Mouse (Mus musculus) T-helper 1 cell (primary cell): ENCODE data around the gene Hid1.
"Not testable (repeated sequence)": the region's sequence is repeated elsewhere in the genome, so short reads cannot be mapped to it uniquely, and the experiment has no call there.

Experiments used
- in situ Hi-C: fragments of 300-600 bp; cut with MboI, MseI; formaldehyde crosslinking; loops from one replicate; pipeline ENCODE4 v1.15.1; 2025; ENCODE audit warnings: high pct_unique_total_duplicates

Hid1 gene

DNA sequence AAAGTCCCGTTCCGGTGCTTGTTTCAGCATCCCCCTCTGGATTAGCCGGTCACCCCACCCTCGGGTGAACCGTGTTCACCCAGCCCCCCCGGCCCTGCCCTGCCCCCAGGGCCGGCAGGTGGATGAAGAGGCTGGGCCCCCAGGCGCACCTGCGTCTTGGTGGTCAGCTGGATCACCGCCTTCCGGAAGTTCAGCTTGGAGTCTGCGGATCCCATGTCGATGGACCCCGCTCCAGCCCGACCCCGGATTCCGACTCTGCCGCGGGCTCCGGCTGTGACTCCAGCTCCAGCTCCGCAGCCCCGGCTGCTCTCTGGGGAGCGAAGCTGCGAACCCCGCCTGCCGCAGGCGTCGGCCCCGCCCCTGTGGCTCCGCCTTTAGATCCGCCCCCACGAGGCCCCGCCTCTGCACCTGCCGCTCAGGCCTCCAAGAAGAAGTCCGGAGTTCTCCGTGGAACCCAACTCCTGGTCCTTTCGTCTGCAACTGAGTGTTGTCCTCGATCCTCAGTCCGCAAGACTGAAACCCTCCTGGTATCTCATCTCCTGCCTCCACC is at the start of gene Hid1:
Gene Hid1 (minus strand): TSS at position 362 of the 550 bp plus-strand sequence.
- in situ Hi-C loops: no loop called here

DNA sequence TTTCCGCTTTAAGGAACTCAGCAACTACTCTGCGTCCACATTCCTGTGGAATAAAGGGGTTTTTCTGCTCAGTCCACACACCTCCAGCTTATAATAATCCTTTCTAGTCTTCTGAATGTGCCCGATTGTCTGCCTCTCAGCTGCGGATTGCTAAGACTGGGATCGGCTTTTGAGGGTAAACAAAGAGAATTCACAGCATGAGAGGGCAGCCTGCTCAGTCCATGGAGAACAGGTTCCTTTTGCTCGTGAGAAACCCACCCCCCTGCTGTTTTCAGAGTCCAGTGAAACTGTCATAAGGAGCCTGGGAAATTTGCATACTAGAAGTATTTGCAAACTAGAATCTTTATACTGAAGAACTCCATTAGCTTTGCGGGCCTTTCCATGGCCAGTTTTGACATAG is 42.0 kb upstream of the Hid1 start:
- in situ Hi-C loops: no loop called here

DNA sequence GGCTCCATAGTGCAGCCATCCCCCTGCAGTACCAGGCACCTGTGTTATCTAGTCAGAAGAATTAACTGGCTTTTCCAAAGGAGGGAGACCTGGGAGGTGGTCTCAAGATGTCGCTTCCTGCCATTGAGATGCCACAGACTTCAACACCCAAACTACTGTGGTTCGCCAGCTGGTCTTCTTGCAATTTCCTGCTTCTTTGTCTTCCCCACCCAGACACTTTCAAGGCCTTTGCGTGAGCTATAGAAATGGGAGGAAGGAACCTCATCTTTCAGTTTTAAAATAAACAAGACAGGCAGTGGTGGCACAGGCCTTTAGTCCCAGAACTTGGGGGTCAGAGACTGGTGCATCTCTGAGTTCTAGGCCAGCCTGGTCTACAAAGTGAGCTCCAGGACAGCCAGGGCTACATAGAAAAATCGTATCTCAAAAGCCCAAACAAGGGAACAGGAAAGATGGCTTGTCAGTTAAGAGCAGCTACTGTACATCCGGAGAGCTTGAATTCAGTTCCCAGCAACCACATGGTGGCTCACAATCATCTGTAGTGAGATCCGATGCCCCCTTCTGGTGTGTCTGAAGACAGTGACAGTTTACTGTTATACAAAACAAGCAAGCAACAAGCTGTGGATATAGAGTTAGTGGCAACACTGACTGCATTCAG is 40.8 kb upstream of the Hid1 start:
- in situ Hi-C loops: no loop called here

DNA sequence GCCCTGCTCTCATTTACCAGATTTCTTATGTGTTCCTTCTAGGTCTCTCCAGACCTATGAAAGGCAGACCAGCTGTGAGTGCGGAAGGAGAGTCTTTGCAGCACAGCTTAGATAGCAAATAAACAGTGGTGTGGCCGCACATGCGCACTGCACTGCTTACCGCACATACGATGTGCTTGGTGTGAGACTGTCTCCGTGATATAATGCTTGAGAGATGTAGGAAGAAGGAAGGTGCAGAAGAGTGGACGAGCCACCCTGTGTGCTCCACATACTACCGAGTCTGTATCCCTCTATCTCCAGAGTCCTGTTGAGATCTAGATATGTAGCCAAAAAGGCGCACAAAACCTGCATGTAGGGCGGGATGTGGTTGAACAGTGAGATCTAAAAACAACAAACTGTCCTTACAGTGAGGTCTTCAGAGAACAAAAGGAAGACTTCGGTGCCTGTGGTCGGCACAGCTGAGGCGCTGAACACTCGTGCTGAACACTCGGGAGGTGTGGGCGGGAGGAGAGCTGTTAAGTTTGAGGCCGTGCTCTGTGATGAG is 39.4 kb upstream of the Hid1 start:
- in situ Hi-C loops: no loop called here

DNA sequence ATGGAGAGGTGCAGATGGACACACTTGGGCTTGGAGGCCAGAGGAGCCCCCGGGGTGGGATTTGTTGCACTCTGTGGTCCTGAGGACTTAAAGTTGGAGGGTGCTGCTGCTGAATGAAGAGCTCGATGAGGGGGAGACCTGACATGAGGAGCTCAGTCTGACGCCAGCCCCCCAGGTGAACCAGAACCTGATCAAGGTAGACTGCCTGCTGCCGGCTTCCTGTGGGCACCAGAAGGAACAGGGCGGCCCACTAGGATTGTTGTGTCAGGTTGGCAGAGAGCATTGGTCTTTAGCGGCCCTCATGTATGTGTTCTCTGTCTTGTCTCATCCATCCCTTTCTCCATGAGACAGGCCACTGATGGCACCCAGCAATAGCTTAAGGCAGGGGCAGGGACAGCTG is 38.2 kb upstream of the Hid1 start:
- in situ Hi-C loops: no loop called here

DNA sequence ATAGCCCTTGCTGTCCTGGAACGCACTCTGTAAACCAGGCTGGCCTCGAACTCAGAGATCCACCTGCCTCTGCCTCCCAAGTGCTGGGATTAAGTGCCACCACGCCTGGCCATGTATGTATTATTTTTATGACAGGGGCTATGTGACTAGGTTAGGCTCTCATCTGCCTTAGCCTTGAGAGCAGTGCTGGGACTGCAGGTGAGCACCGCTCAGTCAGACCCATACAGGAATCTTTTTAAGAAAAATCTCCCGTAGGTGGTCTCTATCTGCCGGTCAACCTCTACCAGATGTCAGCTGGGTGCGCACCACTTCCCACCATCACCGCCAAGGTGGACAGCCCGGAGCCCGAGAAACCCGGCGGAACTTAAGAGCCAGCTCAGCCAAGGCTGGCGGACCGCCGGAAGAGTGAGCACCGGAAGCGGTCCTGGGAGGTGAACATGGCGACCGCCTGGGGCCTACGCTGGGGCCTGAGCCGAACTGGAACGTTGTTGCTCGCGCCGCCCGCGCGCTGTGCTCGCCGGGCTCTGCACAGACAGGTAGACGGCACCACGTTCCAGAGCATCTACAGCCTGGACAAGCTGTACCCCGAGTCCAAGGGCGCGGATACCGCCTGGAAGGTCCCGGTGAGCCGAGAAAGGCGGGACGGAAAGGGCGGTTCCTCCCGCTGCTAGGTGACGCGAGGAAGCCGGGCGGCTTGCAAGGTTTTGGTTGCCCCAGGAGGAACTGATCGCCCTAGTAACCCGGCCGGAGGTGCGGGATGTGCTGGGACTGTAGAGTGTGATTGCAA is 36.0 kb upstream of the Hid1 start, which contains the start of gene Mrpl58:
Gene Mrpl58 (plus strand): TSS at position 415 of the 787 bp plus-strand sequence.
- in situ Hi-C loops: no loop called here

DNA sequence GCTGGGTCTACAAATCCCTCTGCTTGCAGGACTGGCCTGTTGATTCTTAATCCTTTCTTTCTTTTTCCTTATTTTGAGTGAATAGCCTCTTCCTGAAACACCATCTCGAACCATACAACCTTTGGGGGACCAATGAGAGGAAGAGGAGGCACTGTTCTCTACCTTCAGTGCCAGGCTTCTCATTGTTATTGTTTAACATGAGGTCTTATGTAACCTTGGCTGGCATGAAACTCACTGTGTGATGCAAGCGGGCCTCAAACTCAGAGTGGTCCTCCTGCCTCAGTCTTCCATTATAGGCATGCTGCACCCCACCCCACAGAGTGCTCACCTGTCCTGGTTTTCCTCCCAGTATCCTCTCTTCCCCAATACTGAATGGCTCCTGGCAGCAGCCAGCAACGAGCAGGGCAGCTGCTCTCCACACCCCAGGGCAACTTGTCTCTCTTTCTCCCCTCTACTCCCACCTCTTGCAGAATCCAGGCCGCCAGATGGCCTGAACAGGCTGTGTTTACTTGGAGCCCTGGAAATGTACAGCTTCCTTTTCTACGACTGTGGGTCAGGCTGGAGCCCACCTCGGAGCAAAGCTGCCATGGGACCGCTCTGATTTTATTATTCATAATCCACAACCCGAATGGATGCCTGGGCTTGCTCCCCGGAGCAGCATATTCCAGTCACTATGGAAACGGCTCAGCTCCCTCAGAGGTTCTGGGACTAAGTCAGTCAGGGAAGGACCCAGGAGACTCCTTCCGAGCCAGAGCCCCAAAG is 33.3 kb upstream of the Hid1 start:
- in situ Hi-C loops: no loop called here

DNA sequence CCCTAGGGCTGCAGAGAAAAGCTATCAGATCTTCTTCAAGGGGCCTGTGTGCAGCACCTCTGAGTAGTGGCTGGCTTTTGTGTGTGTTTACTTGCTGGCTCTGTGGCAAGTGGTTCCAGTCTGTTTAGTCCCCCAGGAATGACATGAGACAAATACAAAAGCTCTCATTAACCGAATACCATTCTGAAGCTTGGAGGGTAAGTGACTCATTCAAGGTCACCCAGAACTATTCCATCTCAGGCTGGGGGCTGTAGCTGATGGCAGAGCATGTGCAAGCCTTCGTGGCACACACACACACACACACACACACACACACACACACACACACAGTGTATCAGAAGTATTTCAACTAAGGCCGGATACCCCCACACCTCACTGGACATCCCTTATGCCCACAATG is 32.6 kb upstream of the Hid1 start:
- in situ Hi-C loops: no loop called here

DNA sequence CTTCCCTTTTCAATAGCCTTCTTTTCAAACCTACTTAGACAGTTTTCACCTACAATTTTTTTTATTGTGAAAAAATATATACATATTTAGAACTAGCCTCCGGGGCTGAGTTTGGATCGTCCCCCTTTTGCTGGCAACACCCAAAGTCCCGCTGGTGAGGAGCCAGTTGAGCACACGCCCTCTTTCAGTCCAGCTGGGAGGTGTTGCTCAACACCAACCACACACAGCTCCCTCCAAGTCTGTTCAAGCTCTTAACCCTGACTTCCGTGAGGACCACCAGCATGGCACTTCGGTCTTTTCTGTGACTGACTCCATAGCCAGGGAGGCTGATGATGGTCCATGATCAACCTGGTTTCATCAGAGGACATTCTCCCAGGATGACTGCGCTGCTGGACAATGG is 30.5 kb upstream of the Hid1 start:
- in situ Hi-C loops: no loop called here

DNA sequence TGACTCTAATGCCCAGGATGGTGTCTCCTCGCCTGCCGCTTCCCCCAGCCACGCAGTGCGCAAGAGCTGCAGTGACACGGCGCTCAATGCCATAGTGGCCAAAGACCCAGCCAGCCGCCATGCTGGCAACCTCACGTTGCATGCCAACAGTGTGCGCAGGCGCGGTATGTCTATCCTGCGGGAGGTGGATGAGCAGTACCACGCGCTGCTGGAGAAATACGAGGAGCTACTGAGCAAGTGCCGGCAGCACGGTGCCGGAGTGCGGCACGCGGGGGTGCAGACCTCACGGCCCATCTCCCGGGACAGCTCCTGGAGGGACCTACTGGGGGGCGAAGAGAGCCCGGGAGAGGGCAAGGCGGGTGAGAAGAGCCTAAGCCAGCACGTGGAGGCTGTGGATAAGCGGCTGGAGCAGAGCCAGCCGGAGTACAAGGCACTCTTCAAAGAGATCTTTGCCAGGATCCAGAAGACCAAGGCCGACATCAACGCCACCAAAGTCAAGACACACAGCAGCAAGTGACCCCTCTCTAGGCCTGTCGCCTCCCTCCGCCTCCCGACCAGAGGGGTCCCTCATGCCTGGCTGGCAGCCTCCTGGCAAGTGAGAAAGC is 26.3 kb upstream of the Hid1 start:
- in situ Hi-C loops: loop anchor here (5.0 kb wide), 1 partner anchor 48 kb away; the partner anchor contains the start of gene Trim80

DNA sequence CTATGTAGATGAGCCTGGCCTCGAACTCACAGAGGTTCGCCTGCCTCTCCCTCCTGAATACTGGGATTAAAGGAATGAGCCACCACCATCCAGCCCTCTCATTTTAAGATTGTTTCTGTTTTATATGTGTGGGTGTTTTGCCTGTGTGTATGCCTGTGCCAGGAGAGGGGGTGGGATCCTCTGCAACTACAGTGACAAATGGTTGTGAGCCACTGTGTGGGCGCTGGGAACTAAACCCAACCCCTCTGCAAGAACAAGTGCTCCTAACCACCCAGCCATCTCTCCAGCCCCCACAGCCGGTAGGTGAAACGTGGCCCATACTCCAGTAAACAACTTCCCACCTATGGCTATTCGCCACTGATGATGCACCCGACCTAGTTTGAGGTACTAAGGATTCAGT is 23.8 kb upstream of the Hid1 start:
- in situ Hi-C loops: loop anchor here (5.0 kb wide), 1 partner anchor 51 kb away; the partner anchor contains the start of gene Trim80

DNA sequence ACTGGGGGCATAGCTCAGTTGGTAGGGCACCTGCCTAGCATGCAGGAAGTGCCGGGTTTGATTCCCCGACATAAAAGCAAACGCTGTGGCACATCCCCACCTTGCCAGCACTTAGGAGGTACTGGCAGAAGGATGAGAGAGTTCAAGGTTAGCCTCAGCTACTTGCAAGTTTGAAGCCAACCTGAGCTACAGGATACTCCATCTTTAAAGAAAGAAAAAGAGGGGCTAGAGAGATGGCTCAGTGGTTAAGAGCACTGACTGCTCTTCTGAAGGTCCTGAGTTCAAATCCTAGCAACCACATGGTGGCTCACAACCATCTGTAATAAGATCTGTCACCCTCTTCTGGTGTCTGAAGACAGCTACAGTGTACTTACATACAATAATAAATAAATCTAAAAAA is 19.3 kb upstream of the Hid1 start:
- in situ Hi-C loops: not testable (repeated sequence)

DNA sequence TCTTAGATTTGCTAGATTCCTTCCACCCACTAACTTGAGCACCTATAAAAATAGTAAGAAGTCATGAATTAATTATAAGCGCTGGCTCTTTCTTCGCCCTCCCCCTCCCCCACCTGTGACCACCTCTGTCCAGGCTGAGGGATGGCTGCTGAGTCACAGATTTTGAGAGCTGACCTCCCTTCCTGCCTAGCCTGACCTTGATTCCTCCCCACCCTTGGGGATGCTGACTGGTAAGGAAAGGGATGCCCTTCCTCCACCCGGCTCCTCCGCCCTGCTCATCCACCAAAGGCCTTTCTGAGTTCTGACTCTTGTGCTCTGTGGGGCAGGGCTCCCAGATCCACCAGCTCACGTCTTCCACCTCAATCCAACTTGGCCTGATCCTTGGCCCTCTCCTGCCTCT is 17.0 kb upstream of the Hid1 start:
- in situ Hi-C loops: no loop called here

DNA sequence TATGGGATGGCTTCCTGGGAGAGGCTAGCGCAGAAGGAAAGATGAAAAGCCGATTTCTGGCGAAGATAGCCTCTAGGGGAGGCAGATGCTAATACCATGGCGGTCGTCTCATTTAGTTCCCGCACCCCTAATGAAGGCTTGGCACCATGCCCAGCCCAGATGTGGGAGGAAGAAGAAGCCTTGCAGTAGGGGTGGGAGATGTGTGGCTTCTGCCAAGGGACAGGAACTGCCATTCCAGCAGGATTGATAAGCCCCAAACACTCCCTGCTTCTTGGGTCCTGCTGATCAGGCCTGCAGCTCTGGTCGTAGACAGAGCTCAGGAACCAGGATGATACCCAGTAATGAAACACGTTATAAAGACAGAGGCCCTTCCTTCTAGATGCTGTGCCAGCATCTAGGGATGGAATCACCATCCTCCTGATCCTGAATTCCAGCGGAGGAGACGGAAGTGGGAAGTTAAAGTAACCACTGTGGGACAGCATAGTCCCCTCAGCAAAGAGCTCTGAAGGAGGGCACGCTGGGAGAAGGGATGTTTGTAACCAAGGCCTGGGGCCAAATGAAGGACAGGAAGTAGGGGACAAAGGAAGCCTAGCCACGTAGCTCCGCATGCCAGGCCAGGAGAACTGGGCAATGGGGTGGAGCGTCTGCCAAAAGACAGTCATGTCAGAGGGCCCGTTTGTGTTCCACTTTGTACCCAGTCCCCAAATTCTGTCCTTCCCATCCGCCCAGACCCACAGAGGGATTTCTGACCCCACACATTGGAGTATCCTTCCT is 16.3 kb upstream of the Hid1 start:
- in situ Hi-C loops: no loop called here

DNA sequence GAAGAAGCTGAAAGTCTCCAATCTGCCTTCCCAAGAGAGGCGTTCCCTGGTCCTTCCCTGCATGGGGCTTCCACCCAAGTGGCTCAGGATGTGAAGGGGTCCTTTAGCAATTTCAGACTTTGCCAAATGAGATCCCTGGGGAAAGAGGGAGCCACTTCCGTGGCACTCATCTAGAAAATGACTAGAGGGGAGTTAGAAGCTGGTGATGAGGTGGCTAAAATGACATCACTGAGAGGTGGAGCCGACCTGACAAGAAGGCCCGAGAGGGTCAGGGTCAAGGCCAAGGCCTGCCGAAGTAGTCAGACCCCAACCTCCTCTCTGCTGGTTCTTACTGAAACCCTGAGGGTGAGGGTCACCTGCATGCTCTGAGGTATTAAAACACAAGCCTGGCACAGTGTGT is 15.3 kb upstream of the Hid1 start:
- in situ Hi-C loops: no loop called here

DNA sequence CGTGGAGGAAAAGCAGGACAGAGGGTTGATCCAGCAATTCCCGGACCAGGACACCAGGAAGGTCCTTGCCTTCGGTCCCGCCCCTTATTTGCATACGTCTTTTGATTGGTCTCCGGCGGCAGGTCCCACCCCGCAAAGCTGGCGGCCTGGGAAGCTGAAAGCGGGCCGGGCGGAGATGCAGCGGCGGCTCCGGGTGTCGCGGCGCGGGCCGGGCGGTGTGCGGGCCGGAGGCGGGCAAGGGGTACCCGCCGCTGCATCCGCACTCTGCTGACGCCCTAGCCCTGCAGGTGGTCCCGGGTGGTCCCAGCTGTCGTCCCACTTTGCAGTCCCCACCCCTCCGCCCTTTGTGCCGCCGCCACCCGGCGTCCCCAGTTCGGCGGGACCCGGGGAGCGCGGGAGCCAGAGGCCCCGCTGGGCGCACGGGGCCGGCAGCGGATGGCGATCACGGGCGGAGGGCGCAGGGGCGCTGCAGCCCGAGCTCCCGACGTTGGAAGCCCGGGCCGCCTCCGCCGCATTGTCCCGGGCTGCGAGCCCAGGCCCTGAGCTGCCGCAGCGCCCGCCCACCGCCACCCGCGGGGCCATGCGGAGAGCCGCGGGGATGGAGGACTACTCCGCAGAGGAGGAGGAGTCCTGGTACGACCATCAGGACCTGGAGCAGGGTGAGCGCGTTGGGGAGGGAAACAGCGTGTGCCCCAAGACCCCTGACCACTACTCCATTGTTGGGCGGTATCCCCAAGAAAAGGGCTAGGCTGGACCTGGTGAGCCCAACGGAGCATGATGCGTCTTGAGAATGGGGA is 14.4 kb upstream of the Hid1 start, which contains the start of gene Cdr2l:
Gene Cdr2l (plus strand): TSS at position 174 of the 797 bp plus-strand sequence.
- in situ Hi-C loops: no loop called here

DNA sequence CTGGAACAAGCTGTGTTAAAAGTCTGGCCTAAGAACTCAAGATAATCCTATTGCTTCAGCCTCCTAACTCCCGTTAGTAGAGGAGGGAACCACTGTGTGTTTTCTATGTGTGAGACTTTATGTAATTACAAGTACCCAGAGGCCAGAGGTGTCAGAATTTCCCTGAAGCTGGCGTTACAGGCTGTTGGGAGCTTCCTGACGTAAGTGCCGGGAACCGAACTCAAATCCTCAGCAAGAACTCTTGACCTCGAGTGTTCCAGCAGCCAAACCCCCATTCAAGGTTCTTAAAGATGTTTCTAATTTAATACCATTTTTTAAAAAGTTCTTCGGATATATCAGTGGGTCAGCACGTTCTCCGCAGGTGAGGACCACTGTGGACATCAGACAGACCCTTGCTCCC is 13.7 kb upstream of the Hid1 start:
- in situ Hi-C loops: no loop called here

DNA sequence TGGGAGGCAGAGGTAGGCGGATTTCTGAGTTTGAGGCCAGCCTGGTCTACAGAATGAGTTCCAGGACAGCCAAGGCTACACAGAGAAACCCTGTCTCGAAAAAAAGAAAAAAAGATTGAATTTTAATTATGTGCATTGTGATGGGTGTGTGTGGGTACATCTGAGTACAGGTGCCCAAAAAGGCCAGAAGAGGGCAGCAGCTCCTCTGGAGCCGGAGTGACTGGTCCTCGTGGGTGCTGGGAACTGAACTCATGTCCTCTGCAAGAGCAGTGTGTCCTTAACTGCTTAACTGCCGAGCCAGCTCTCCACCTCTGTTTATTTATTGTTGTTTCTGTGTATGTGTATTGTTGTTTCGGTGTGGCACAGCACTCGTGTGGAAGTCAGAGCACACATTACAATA is 10.3 kb upstream of the Hid1 start:
- in situ Hi-C loops: no loop called here

DNA sequence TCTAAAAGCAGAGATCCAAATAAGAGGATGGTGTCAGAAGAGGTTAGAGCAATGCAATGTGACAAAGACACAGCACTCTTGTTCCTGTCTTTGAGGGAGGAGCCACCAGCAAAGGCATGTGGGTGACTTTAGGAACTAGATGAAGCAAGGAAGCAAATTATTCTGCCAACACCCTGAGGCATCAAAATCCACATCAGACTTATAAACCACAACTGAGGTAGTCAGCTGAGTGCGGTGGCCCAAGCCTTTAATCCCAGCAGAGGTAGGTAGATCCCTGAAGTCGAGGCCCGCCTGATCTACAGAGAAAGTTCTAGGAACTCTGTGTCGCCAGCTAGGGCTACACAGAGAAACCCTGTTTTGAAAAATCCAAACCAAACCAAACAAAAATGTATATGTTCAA is 9.7 kb upstream of the Hid1 start:
- in situ Hi-C loops: no loop called here

DNA sequence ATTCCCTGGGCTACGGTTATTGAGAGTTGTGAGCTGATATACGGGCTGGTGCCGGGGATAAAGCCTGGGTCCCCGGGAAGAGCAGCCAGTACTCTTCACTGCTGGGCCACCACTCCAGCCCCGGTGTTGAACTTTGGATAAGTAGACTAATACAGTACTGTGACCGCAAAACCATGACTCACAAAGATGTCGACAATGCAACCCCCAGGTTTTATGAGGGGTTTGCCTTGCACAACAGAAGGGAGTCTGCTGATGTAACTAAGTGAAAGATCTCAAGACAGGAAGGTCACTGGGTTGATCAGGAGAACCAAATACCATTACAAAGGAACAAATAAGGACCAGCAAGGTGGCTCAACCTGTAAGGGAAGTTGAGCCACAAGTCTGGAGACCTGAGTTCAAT is 9.2 kb upstream of the Hid1 start:
- in situ Hi-C loops: no loop called here
